Mouse (Mus musculus): ENCODE results near the gene Agr2. TPM values are rescaled to one million over a fixed set of nuclear protein-coding genes. Genes with fewer than 3 reads are reported as not detected.

The Agr2 gene
- polyA plus RNA-seq (2016; fragmentation: Nextera tagmentation; extraction: Ambion mirVana) = not detected in 2 replicates

GRCm38 (mm10) chr12:35992711-35993110 is at the start of gene Agr2:
Gene Agr2 (plus strand): TSS chr12:35992907.
- no peak within 1 kb of the TSS for H3K4me3 ChIP-seq
- H3K9me3 ChIP-seq = no peaks in the 10 kb centered on the region
- 65% methylated on average over 9 of the region's 9 CpGs for WGBS
- no peak for DNase-seq (ENCODE audit: low spot score)
- no peak within 1 kb of the TSS for H3K27ac ChIP-seq
- no peaks in the 10 kb centered on the region for H3K4me1 ChIP-seq
- H3K27me3 ChIP-seq (ENCODE audit: insufficient read depth, poor library complexity, severe bottlenecking) = no peaks in the 10 kb centered on the region
- no peaks in the 10 kb centered on the region for H3K36me3 ChIP-seq

GRCm38 (mm10) chr12:35951757-35952156 is 41.0 kb upstream of the Agr2 start:
- Histone ChIP-seq H3K4me3 (no peak overlapping the region), H3K27ac (no peak overlapping the region), H3K36me3 (no peaks in the 10 kb centered on the region), H3K27me3 (ENCODE audit: insufficient read depth, poor library complexity, severe bottlenecking) (no peaks in the 10 kb centered on the region), H3K4me1 (no peaks in the 10 kb centered on the region), H3K9me3 (no peaks in the 10 kb centered on the region)
- no peak for DNase-seq (ENCODE audit: low spot score)
- 69% methylated on average over 1 of the region's 1 CpGs for WGBS

- H3K9me3 ChIP-seq = no peaks in the 10 kb centered on the region
- DNase-seq (ENCODE audit: low spot score) = no peak
- H3K27ac ChIP-seq = no peak overlapping the region
- WGBS = 68% methylated on average over 2 of the region's 2 CpGs
- no peaks in the 10 kb centered on the region for H3K4me1 ChIP-seq
- H3K36me3 ChIP-seq = no peaks in the 10 kb centered on the region
- H3K4me3 ChIP-seq = no peak overlapping the region
- H3K27me3 ChIP-seq (ENCODE audit: insufficient read depth, poor library complexity, severe bottlenecking) = no peaks in the 10 kb centered on the region
Observed at GRCm38 (mm10) chr12:35957235-35957634, 35.5 kb upstream of the Agr2 start.

GRCm38 (mm10) chr12:35966098-35966767 is 26.5 kb upstream of the Agr2 start:
- Histone ChIP-seq H3K27me3 (ENCODE audit: insufficient read depth, poor library complexity, severe bottlenecking) (no peaks in the 10 kb centered on the region), H3K4me1 (no peaks in the 10 kb centered on the region), H3K4me3 (no peak overlapping the region), H3K36me3 (no peaks in the 10 kb centered on the region), H3K9me3 (no peaks in the 10 kb centered on the region), H3K27ac (no peak overlapping the region)
- 45% methylated on average over 7 of the region's 7 CpGs for WGBS
- DNase-seq (ENCODE audit: low spot score) = no peak

GRCm38 (mm10) chr12:35966768-35967141 is 26.0 kb upstream of the Agr2 start:
- no peak for DNase-seq (ENCODE audit: low spot score)
- Histone ChIP-seq H3K27ac (no peak overlapping the region), H3K4me3 (no peak overlapping the region), H3K36me3 (no peaks in the 10 kb centered on the region), H3K27me3 (ENCODE audit: insufficient read depth, poor library complexity, severe bottlenecking) (no peaks in the 10 kb centered on the region), H3K9me3 (no peaks in the 10 kb centered on the region), H3K4me1 (no peaks in the 10 kb centered on the region)
- 68% methylated on average over 7 of the region's 7 CpGs for WGBS

- no peaks in the 10 kb centered on the region for H3K36me3 ChIP-seq
- no peak for DNase-seq (ENCODE audit: low spot score)
- 77% methylated on average over 3 of the region's 3 CpGs for WGBS
- no peak overlapping the region for H3K27ac ChIP-seq
- no peaks in the 10 kb centered on the region for H3K9me3 ChIP-seq
- H3K4me3 ChIP-seq = no peak overlapping the region
- H3K4me1 ChIP-seq = no peaks in the 10 kb centered on the region
- H3K27me3 ChIP-seq (ENCODE audit: insufficient read depth, poor library complexity, severe bottlenecking) = no peaks in the 10 kb centered on the region
Observed at GRCm38 (mm10) chr12:35975898-35976297, 16.8 kb upstream of the Agr2 start.

GRCm38 (mm10) chr12:35977633-35978246 is 15.0 kb upstream of the Agr2 start:
- no peak overlapping the region for H3K4me3 ChIP-seq
- no peak overlapping the region for H3K27ac ChIP-seq
- no peaks in the 10 kb centered on the region for H3K36me3 ChIP-seq
- DNase-seq (ENCODE audit: low spot score) = no peak
- 57% methylated on average over 6 of the region's 6 CpGs for WGBS
- H3K27me3 ChIP-seq (ENCODE audit: insufficient read depth, poor library complexity, severe bottlenecking) = no peaks in the 10 kb centered on the region
- H3K9me3 ChIP-seq = no peaks in the 10 kb centered on the region
- peaks cover 5% of the 10 kb centered on the region for H3K4me1 ChIP-seq

- H3K9me3 ChIP-seq = no peaks in the 10 kb centered on the region
- H3K27me3 ChIP-seq (ENCODE audit: insufficient read depth, poor library complexity, severe bottlenecking) = no peaks in the 10 kb centered on the region
- H3K27ac ChIP-seq = no peak overlapping the region
- no peak for DNase-seq (ENCODE audit: low spot score)
- WGBS = 72% methylated on average over 5 of the region's 5 CpGs
- no peaks in the 10 kb centered on the region for H3K36me3 ChIP-seq
- no peak overlapping the region for H3K4me3 ChIP-seq
- H3K4me1 ChIP-seq = peaks cover 5% of the 10 kb centered on the region
Observed at GRCm38 (mm10) chr12:35979625-35980024, 13.1 kb upstream of the Agr2 start.

GRCm38 (mm10) chr12:35981732-35982360 is 10.9 kb upstream of the Agr2 start:
- DNase-seq (ENCODE audit: low spot score) = peak; percentile 81
- Histone ChIP-seq H3K9me3 (no peaks in the 10 kb centered on the region), H3K4me1 (peaks cover 5% of the 10 kb centered on the region), H3K27me3 (ENCODE audit: insufficient read depth, poor library complexity, severe bottlenecking) (no peaks in the 10 kb centered on the region), H3K36me3 (no peaks in the 10 kb centered on the region), H3K27ac (peak overlapping the region; percentile 60; the same call in 1 of the 2 replicates), H3K4me3 (no peak overlapping the region)
- WGBS = 50% methylated on average over 6 of the region's 6 CpGs

- H3K9me3 ChIP-seq = no peaks in the 10 kb centered on the region
- no peaks in the 10 kb centered on the region for H3K27me3 ChIP-seq (ENCODE audit: insufficient read depth, poor library complexity, severe bottlenecking)
- H3K27ac ChIP-seq = no peak overlapping the region
- H3K4me1 ChIP-seq = peaks cover 5% of the 10 kb centered on the region
- no peak for DNase-seq (ENCODE audit: low spot score)
- H3K36me3 ChIP-seq = no peaks in the 10 kb centered on the region
- 90% methylated on average over 9 of the region's 9 CpGs for WGBS
- H3K4me3 ChIP-seq = no peak overlapping the region
Observed at GRCm38 (mm10) chr12:35983472-35983871, 9.2 kb upstream of the Agr2 start.

- Histone ChIP-seq H3K4me3 (no peak overlapping the region), H3K4me1 (peaks cover 5% of the 10 kb centered on the region)
- 73% methylated on average over 5 of the region's 5 CpGs for WGBS
Observed at GRCm38 (mm10) chr12:35984743-35985142, 8.0 kb upstream of the Agr2 start.

GRCm38 (mm10) chr12:35993583-35993982 is 876 bp downstream of the Agr2 start:
- no peaks in the 10 kb centered on the region for H3K36me3 ChIP-seq
- H3K4me3 ChIP-seq = no peak overlapping the region
- no peak for DNase-seq (ENCODE audit: low spot score)
- no peak overlapping the region for H3K27ac ChIP-seq
- no peaks in the 10 kb centered on the region for H3K9me3 ChIP-seq
- H3K4me1 ChIP-seq = no peaks in the 10 kb centered on the region
- WGBS = 72% methylated on average over 3 of the region's 3 CpGs
- H3K27me3 ChIP-seq (ENCODE audit: insufficient read depth, poor library complexity, severe bottlenecking) = no peaks in the 10 kb centered on the region

More at GRCm38 (mm10) chr12:35984743-35985142, 8.0 kb upstream of the Agr2 start:
- no peaks in the 10 kb centered on the region for H3K9me3 ChIP-seq
- DNase-seq (ENCODE audit: low spot score) = no peak
- no peaks in the 10 kb centered on the region for H3K36me3 ChIP-seq
- H3K27ac ChIP-seq = no peak overlapping the region
- H3K27me3 ChIP-seq (ENCODE audit: insufficient read depth, poor library complexity, severe bottlenecking) = no peaks in the 10 kb centered on the region

- no peaks in the 10 kb centered on the region for H3K36me3 ChIP-seq
- H3K9me3 ChIP-seq = no peaks in the 10 kb centered on the region
- no peak overlapping the region for H3K4me3 ChIP-seq
- DNase-seq (ENCODE audit: low spot score) = no peak
- H3K4me1 ChIP-seq = no peaks in the 10 kb centered on the region
- H3K27ac ChIP-seq = no peak overlapping the region
- no peaks in the 10 kb centered on the region for H3K27me3 ChIP-seq (ENCODE audit: insufficient read depth, poor library complexity, severe bottlenecking)
Observed at GRCm38 (mm10) chr12:35994098-35994497, 1.4 kb downstream of the Agr2 start.
